ENCODE assay signal across 8 mouse cellular contexts in genomic region chr1:186705915-186706248, GRCm38 (mm10). TPM values are rescaled to one million over a fixed set of nuclear protein-coding genes. Genes with fewer than 3 reads are reported as not detected.
DNase-seq lines count a peak whose midpoint lies in the region; ATAC-seq lines count a peak whose summit lies in the region.

Gene Tgfb2, minus strand, starts transcription at chr1:186705989.

- no peaks in the 10 kb centered on the region for H3K36me3 ChIP-seq in stomach, embryonic 15.5 days

- ATAC-seq in stomach, embryonic 15.5 days (ENCODE audit: insufficient read depth, low FRiP score, low read depth), result peak; percentile 27

- DNase-seq in left cerebral cortex, adult 18-20 months (ENCODE audit: low spot score in 2 of 2), result peak; percentile 20 to 30
- no peak for DNase-seq in left cerebral cortex, adult 11 months (ENCODE audit: low spot score)
- peak; percentile 26 for DNase-seq in gastrocnemius, postnatal 14 days
- peak; percentile 34 to 54 for DNase-seq in kidney, postnatal 4 days
- peak; percentile 49 to 56 for DNase-seq in lung, postnatal 4 days
- DNase-seq in thymus, postnatal 36 days, result no peak

- H3K4me2 ChIP-seq in stomach, embryonic 15.5 days, result peak within 1 kb of the TSS; percentile 93

- intact Hi-C loops in gastrocnemius, postnatal 14 days (cut with DNase I; ENCODE audit: low total_unique reads), result loop anchor here (10.0 kb wide), 1 partner anchor 151 kb away; no protein-coding TSS in a partner anchor

- no peaks in the 10 kb centered on the region for H3K27me3 ChIP-seq in stomach, embryonic 15.5 days (replicated peaks)

- no peaks in the 10 kb centered on the region for H3K9me3 ChIP-seq in stomach, embryonic 15.5 days

- peak within 1 kb of the TSS; percentile 53 for H3K9ac ChIP-seq in stomach, embryonic 15.5 days

- under 1% methylated on average over 12 of the region's 12 CpGs for WGBS in stomach, embryonic 15.5 days

- peak within 1 kb of the TSS; percentile 57 for H3K4me3 ChIP-seq in brown adipose tissue, adult 24 weeks (ENCODE audit: insufficient read depth, low read depth, low read length)
- H3K4me3 ChIP-seq in stomach, embryonic 15.5 days (replicated peaks), result peak within 1 kb of the TSS; percentile 64

- H3K4me1 ChIP-seq in brown adipose tissue, adult 24 weeks (ENCODE audit: control insufficient read depth, insufficient read depth, insufficient read length, low read length), result 0 out of 2 replicates have a peak, but pooled peaks cover 2% of the 10 kb centered on the region
- peaks cover 6% of the 10 kb centered on the region; the same call in 1 of the 2 replicates for H3K4me1 ChIP-seq in stomach, embryonic 15.5 days

- no peak within 1 kb of the TSS for H3K27ac ChIP-seq in brown adipose tissue, adult 24 weeks (replicated peaks; ENCODE audit: low read depth, low read length)
- peak within 1 kb of the TSS; percentile 81 for H3K27ac ChIP-seq in stomach, embryonic 15.5 days

RNA-seq across cellular contexts. Expression of gene Tgfb2, which starts in this region (rescaled TPM):
- 1 to 10 TPM; 4.6 to 5.4 TPM for total RNA-seq in left cerebral cortex, adult 18-20 months (2021)
- polyA plus RNA-seq in brown adipose tissue, adult 24 weeks (2012; ENCODE audit: insufficient read depth, insufficient read length, missing spikeins), result 0.99 and 1.2 TPM in 2 replicates
- 10 to 100 TPM; 15.7 to 23.8 TPM for total RNA-seq in gastrocnemius, postnatal 14 days (2021)
- 21.6 and 21.8 TPM in 2 replicates for polyA plus RNA-seq in stomach, embryonic 15.5 days (2015; fragmentation: Nextera tagmentation; extraction: Ambion mirVana)

Comparison
In these comparisons a context has a peak if more than half of its experiments do, and no peak if none do; other contexts are left out.
1. RNA of gene Tgfb2 (polyA plus RNA-seq): 21.6 to 21.8 TPM in stomach, embryonic 15.5 days; 0.99 to 1.2 TPM in brown adipose tissue, adult 24 weeks; every median in the first group is over 10 times any median in the second.
2. DNase-seq: peak in left cerebral cortex, adult 18-20 months (2 of 2), gastrocnemius, postnatal 14 days (single experiment), kidney, postnatal 4 days (2 of 2) and lung, postnatal 4 days (2 of 2); none in left cerebral cortex, adult 11 months (single experiment) and thymus, postnatal 36 days (0 of 2).